Mouse (Mus musculus) T-cell, adult 2 months (primary cell): ENCODE results near the gene Fate1.
"Not testable (repeated sequence)": the region's sequence is repeated elsewhere in the genome, so short reads cannot be mapped to it uniquely, and the experiment has no call there.

Experiments
- DNase-seq: peaks from one replicate; pipeline ENCODE4 v3.0.0; 2022; ENCODE audit warnings: low spot score

The Fate1 gene

DNA sequence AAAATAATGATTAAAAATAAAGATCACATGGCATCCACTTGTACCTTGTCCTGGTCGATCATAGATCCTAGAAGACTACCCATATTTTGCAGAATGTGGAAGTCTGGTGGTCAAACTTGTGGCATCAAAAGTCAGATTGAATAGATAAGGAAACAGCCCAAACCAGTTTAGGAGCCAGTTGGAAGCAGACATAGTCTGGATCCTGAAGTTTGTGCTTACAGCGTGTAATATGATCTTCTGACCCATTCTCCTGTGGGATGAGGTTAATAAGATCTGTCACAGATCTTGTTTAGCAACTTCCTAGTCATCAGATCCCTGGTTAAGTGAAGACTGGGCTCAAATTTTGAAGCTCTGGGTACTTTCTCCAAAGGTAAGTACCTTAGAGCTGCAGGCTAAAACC, at the start of gene Fate1:
Gene Fate1, plus strand, starts transcription at position 301 of the 400 bp plus-strand sequence.
- no peak for DNase-seq

DNA sequence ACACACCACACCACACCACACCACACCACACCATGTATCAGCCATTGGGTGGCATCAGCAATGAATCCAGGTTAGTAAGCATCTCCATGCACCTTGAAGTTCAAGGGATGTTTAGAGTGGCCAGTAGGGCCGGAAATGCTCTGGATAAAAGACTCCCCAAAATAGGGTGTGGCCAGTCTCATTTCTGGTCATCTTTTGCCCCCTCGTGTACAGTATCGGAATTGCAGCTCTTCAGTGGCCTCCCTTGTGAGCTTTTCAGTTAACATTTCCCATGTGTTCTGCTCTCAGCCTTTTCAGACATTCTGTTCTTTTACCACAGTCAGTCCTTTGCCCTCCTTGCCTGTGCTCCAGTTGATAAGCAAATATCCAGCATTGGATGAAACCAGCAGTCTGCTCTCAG, 26.2 kb upstream of the Fate1 start:
- no peak for DNase-seq

DNA sequence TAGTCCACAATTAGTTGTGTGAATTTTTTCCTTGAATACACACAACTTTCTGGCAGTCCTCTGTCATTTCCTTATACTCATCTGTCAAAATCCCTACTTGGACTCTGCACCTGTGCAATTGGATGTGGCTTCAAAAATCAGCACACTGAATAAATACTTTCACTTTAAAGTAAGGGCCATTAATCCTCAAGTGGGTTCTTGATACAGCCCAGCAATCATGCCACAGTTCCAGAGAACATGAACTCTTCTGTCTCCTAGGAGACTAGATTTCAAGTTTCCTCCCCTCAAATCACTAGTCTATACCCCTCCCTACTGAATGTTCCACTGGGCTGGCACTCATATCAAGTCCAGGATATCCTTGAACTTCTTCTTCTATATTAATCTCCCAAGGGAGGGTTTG, 14.4 kb upstream of the Fate1 start:
- no peak for DNase-seq

DNA sequence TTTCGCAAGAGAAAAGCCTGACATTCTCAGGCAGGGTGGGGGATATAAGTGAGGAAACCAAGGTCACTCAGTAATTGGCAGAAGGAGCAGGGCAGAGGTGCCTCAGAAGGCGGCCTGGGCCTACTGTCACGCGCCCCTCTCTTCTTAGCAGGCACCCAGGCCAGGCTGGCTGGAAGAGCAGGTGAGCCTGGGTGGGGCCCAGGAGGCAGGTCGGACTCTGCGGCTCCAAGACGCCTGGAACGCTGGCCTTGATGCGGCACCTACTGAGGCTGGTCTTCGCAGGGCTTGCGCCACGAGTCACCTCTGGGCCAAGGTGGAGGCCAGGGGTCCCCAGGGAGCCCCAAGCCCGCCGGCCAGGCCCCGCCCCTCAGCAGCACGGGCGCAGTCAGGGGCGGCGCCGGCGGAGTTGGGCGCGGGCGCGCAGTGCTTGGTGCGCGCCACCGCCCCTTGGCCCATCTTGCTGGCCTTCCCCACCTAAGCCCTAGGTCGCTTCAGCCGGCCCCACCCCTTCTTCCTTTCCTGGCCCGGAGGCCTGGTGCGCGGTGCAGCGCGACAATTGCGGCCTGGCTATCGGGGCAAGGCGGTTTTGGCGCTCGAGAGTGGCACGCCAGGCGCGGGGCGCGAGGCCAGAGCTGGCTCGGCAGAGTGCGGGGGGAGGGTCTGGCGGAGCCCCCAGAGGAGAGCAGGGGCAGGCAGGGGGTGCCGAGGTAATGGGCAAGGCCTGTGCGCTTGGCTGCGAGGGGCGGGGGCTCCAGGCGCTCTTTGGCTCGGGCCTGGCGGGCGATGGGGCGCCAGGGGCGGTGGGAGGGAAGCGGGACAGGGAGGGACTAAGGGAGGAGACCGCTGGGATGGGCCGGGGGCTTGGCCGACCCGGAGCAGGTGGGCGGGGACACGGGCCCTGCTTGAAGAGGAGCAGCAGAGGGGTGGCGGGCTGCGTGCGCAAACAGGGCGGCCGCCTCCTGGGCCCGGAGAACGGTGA, 10.4 kb upstream of the Fate1 start, which contains the start of gene Prrg3:
Gene Prrg3, plus strand, starts transcription at position 552 of the 979 bp plus-strand sequence.
- no peak for DNase-seq

DNA sequence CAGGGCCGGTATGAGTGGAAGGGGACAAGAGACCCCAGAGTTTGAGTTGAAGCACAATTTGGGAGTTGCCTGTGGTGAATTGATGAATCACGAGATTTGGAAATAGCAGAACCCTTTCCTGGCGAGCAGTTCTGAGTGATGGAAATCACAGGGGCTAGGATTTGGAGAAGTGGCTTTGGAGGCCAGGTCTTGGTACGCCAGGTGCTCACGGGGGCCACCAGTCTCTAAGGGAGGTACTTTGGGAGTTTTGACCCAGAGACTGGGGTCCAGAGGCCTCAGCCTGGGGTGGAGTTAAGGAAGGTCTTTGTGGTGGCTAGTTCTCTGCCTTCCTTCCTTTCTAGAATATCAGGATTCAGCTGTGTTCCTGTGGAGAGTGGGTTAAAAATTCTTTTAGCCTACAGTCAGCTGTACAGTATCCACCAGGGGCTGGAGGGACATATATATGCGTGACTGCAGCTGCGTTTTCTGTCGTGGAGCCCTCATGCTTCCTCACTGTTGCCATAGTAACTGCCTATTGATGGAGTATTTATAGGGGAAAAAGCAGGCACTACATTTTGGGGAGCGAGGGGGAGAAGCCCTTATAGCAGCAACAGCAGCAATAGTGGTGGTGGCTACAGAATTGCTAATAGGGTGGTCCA, 9.4 kb upstream of the Fate1 start:
- no peak for DNase-seq

DNA sequence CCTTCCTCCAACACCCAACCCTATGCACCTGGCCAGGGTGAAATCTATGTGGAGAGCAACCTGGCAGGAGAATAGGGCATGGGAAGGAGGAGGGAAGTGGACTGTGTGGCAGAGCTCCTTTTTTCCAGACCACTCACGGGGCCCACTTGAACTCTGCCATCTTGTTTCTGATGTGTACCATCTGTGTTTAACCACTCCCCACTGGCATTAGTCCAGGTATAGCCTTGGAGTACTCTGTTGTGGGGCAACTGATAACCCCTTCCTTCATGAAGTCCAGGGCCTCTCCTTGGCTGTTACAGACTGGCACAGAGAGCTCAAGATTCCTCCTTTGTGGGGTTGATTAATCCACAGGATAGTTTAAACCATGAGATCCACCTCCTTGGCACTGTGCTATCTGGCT, 4.6 kb upstream of the Fate1 start:
- DNase-seq: no peak

DNA sequence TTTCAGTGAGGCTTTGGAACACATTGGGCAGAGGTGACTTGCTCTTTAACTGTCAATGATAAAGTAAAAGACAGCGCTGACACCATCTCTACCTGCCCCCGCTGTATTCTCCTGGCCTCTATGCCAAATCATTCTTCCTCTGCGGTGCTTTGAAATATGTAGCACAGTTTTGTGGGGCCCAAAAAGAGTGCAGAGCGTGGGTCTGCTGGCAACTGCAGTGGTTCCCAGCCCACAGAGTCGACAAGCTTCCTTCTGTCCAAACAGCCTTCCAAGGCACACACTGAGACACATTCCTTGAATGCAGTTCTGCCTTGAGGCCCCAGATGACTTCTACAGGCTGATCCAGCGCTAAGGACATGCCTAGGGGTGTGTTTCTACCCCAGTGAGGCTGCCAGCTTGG, 4.0 kb upstream of the Fate1 start:
- DNase-seq: no peak

DNA sequence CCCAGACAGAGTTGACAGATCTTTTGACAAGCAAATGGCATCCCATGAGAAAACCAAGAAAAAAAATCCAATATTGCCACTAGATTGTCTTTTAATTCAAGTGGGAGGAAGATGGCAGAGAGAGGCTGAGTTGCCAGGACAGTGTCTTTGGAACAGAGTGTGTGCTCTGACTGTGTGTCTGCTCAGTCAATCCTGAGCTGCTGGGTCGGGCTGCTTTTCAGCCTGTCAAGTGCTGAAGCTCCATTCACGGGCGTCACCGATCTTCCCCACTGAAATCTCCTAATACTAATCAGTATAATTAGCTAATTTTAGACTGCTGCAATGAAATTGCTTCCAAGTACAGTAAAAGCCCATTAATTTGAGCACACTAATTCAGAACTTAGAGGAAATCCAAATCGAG, 1.5 kb upstream of the Fate1 start:
- no peak for DNase-seq

DNA sequence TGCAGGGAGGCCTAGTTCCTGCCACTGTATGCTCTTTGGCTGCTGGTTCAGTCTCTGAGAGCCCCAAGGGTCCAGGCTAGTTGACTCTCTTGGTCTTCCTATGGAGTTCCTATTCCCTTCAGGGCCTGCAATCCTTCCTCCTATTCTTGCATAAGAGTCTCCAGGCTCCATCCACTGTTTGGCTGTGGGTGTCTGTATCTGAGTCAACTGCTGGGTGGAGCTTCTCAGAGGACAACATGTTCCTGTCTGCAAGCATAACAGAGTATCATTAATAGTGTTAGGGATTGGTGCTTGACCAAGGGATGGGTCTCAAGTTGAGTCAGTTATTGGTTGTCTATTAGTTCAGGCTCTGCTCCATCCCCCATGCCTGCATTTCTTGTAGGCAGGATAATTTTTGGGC, 4.9 kb downstream of the Fate1 start:
- DNase-seq: not testable (repeated sequence)

DNA sequence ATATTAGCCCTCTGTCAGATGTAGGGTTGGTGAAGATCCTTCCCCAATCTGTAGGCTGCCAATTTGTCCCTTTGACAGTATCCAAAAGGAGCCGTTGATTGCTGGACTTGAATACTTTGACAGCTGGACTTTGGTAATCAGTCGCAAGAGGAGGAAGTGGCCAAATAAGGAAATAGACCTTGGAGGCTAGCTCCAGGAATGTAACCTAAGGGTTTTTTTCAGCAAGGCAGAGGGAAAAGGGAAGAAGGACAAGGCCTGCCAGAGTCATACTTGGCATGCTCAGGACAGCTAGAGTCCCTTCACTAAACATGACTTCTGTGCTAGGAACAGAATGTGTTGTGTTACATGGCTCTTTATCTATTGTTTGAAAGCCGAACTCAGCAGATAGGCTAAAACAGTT, 7.7 kb downstream of the Fate1 start:
- DNase-seq: no peak

DNA sequence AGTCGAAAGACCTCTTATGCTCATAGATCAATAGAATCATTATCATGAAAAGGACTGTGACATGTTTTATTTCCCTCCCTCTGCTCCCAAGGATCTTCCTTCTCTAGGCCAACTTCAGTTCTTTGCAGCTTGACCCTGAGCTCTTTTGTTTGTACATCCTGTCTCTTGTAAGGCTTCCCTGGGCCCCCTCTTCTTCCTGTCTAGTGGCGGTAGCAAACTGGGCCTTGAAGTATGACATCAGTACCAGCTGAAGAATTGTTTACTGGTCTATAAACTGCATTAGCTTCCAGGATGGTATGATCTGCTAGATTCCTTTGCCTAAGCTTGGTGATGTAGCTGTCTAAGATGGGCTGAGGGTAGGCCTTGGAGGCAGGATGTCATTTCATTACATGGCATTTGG, 8.5 kb downstream of the Fate1 start:
- DNase-seq: no peak

DNA sequence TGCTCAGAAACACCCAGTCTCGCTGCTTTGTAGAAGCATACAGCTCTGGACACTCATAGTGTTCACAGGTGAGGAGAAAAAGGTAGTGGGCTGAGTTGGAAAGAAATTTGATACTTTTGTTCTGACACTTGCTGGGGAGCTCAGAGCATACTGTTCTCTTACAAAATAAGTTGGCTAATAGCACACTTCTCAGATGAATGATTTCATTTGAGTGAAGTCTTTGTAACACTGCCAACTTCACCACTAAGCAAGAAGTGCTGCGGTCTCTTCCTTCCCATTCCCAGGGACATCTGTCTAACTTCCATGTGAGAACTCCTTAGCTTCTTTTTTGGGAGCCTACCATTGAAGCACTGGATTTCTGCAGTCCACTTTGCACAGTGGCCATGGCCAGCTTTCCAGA, 10.4 kb downstream of the Fate1 start:
- DNase-seq: no peak

DNA sequence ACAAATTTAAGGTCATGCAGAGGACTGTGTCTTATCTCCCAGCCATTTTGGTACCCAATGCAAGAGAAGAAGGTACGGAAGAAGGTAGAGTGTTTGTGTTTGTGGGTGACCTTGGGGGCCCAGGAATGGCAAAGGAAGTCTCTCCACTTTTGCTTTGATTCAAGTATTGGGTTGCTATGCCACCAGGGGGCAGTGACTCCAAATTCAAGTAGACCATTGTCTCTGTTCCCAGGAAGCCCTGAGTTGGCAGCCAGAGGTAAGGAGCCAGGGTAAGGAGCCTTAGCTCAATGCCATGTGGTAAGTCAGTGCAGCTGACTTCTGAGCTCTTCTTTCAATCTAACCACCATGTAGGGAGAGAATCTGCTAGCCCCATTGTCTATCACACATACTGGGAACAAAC, 11.0 kb downstream of the Fate1 start:
- DNase-seq: no peak

DNA sequence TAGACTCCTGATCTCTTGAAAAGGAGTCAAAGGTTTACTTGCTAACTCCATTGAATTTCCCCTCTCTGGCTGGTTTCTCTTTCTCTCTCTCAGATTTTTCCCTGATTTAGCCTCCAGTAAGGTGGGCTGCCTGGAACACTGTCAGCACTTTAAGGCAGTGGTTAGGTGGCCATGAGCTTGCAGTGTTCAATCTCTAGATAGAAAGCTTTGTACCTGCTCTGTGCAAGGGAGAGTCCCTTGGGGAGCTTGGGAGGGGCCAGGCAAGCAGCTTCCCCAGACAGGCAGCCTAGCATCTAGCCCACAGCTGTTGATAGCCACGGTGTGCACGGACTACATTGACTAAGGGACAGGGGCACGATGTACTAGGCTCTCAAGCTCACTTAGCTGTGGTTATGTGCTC, 18.8 kb downstream of the Fate1 start, which contains the start of gene Cnga2:
Gene Cnga2, plus strand, starts transcription at position 301 of the 400 bp plus-strand sequence.
- DNase-seq: no peak

DNA sequence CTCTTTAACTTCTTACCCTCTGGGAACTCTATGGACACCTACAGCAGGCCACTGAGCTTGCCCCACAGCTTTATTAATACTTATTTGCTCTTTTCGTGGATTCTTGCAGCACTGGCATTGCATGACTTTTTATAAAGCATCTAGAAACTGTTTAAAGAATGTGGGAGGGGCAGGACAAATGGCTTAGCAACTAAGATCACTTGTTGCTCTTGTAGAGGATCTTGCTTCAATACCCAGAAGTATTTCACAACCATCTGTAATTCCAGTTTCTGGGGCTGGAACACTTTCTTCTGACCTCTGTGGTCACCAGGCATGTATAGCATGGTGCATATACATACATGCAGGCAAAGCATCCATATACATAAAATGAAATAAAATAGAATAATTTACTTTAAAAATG, 23.2 kb downstream of the Fate1 start:
- DNase-seq: no peak

DNA sequence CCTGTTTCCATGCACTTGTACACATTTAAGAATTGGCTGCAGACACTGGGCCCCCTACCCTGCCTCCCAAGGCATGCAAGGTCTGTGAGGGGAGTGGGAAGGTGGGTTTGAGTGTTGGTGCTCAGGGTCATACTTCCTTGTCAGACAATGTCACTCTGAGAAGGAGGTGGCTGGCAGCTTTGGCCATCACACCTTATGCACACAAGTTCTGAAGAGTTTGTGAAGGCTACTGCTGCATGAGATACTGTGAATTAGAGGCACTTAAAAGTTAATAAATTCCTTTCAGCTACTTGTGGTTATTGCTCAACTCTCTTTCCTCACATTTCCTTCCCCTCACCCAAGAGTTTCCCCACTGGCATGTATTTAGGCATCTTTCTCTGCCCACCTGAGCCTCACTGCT, 37.1 kb downstream of the Fate1 start:
- DNase-seq: no peak

DNA sequence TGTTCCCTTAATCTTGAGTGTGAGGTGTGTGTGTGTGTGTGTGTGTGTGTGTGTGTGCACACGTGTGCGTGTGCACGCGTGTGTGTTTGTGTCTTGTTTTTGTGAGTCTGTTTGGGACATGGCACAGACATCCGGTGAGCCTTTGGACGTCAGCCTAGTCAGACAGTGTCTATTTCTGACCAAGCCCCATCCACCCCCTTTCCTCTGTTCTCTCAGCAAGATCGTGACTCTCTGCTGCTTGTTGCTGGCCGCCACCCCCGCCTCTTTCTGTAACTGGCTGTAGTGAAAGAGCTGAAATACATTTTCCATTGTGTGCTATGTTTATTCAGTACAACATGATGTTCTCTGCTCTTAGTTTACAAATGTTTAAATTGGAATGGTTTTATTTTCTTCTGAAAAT, 39.5 kb downstream of the Fate1 start:
- DNase-seq: no peak

DNA sequence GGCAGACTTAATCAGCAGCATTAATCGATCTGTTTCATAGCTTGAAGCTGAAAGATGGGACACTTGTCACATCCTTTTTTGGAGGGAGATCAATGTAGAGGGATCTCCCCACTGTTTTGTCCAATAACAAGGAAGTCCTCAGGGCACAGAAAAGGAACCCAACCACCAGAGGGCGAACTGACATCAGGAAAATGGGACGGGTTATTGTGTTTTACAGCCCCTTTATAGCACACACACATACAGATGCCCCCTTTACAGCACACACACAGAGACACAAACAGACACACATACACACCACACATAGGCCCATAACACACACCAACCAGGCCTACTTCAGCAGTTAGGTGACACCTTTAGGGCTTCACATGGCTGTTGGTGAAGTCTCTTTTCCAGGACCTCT, 40.0 kb downstream of the Fate1 start:
- DNase-seq: no peak

DNA sequence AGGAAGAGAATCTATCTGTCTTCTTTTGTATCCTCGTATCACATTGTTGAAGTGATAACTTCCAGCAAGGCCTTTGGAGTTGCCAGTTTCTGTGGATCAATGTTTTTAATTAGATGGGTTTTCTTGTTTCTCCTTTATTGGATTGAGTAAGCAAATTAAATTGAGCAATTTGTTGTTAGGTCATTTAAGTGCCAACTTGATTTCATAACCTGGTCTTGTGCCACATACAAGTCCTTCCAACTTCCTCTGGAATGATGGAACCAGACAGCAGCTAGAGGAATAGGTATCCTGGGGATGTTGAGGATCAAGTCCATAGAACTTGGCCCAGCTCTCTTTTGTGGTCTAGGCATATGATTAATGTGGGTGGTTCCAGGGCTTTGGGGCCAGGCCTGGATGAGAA, 49.5 kb downstream of the Fate1 start:
- no peak for DNase-seq

DNA sequence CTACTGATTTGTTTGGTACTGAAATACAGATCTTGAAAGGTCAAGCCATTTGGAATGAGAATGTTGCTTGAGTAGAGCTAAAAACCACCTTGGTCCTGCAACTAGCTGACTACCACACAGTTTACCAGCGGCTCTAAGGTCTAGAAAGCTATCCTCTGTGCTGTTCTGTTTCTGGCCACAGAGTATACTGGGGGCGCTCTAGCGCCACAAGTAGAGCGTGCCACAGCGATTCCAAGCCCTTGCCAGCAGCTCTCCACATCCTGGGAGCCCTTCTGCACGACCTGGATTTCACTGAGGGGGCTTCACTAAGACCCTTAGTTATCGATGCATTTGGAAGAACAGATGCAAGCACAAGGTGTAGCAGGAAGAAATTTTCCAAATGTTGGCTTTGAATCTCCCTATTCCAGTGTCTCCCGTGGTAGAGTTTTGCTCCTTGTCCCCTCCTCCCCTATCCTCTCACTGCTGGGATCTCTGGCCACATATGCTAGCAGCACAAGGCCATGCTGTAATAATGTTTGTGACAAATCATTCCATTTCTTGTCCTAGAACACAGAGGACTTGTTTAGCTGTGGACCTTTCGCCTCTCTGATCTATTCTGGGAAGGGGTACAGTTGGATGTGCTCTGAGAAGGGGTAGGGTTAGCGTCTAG, 50.1 kb downstream of the Fate1 start:
- no peak for DNase-seq

DNA sequence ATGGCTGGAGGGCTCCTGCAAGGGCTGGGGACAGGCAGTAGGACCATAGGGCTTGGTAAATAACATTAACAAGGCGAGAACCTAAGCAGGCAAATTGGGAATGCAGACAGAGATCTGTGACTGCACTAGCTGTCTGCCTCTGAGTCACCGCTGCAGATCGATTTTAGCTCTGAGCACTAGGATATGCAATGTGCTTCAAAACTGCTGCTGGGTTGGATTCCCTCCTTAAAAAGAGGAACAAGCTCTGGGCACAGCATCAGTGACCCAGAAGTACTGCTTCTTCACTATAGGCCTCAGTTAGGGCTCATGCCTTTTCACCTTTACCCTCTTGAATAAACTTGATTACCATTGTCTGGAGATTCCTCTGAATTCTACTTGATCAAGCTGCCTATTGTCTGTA, 50.8 kb downstream of the Fate1 start:
- DNase-seq: no peak
